Mouse (Mus musculus) stomach, embryonic 16.5 days (tissue): Measurements from ENCODE around the gene Mybph. TPM values are rescaled to one million over a fixed set of nuclear protein-coding genes. Genes with fewer than 3 reads are reported as not detected.
A peak's percentile ranks its signal among the peaks of the same experiment; 100 is the strongest.

Experiments used
- ATAC-seq: fragments of 200-750 bp; cut with Nextera tagmentation; 2 replicates; pipeline ENCODE4 v1.8.0; 2017; ENCODE audit warnings: moderate number of reproducible peaks, moderate TSS enrichment; ENCODE audit not compliant: insufficient read depth, low FRiP score
- H3K27ac ChIP-seq: fragments of 300-500 bp; sonication (generic); 2 replicates; pipeline ENCODE4 v1.5.1; 2014; ENCODE audit warnings: low read length
- H3K27me3 ChIP-seq: fragments of 300-500 bp; sonication (generic); 2 replicates; pipeline ENCODE4 v1.6.1; 2014; ENCODE audit warnings: low read length, control low read depth, mixed read lengths; ENCODE audit not compliant: control insufficient read depth, insufficient read depth
- H3K36me3 ChIP-seq: fragments of 300-500 bp; sonication (generic); 2 replicates; pipeline ENCODE4 v1.6.1; 2014; ENCODE audit warnings: low read length; ENCODE audit not compliant: control insufficient read depth, insufficient read depth
- H3K4me1 ChIP-seq: fragments of 300-500 bp; sonication (generic); 2 replicates; pipeline ENCODE4 v1.6.1; 2014; ENCODE audit warnings: low read length, control low read depth, mixed read lengths; ENCODE audit not compliant: control insufficient read depth, insufficient read depth
- H3K4me2 ChIP-seq: fragments of 300-500 bp; sonication (generic); 2 replicates; pipeline ENCODE4 v1.6.1; 2014; ENCODE audit warnings: low read depth, low read length, mixed read lengths
- H3K4me3 ChIP-seq: fragments of 300-500 bp; sonication (generic); replicated peaks from 2 replicates; pipeline ENCODE4 v1.5.1; 2014; ENCODE audit warnings: mild to moderate bottlenecking, low read length
- H3K9ac ChIP-seq: fragments of 300-500 bp; sonication (generic); 2 replicates; pipeline ENCODE4 v1.6.1; 2014; ENCODE audit warnings: low read length
- H3K9me3 ChIP-seq: fragments of 300-500 bp; sonication (generic); replicated peaks from 2 replicates; pipeline ENCODE4 v1.6.1; 2016; ENCODE audit warnings: low read length, control low read depth; ENCODE audit not compliant: control insufficient read depth
- WGBS: fragments of 180-500 bp; shearing (Covaris S2); extraction: QIAGEN DNeasy Blood & Tissue Kit; methylation state at CpG from one replicate; pipeline ENCODE4 v1.1.7; 2014; 5-methylcytosine and 5-hydroxymethylcytosine counted together
- polyA plus RNA-seq: library from polyadenylated mRNA; unstranded; fragments of >200 nt; fragmentation: Nextera tagmentation; extraction: Ambion mirVana; gene quantifications from 2 replicates; pipeline ENCODE4 v1.2.1, GENCODE M21; 2015

The Mybph gene
- polyA plus RNA-seq, 1 experiment from 2014 or later, result 9.0 TPM

DNA sequence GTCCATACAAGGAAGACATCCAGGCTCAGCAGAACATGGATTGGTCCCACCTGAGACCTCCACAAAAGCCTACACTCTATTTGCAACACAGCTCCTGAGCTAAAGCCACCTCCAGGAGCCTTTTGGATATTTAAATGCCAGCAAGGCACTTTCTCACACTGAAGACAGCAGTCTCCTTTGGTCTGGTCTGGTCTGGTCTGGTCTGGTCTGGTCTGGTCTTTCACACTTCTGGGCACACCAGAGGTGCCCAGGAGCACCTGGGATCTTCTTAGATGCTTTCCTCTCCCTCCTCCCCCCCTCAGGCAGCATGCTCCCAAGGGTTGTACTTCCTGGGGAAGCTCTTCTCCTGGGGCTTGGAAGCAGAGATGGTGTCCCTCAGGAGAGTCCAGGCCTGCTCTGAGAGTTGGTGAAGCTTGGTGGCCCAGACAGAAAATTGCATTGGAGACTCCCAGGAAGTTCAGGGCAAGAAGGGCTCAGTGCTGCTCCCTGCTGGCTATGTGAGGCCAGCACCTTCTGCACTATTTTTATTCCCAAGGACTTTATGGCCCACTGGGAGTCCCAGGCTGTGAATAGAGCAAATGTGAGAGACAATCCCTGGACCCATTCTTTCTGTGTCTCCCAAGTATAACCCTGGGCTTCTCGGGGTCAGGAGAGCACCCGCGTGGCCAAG lies 8.6 kb downstream of the Mybph start:
- no peak overlapping the region for H3K4me2 ChIP-seq
- H3K4me1 ChIP-seq, result peaks cover 2% of the 10 kb centered on the region; the same call in 1 of the 2 replicates
- H3K9ac ChIP-seq, result no peak overlapping the region
- 59% methylated on average over 3 of the region's 3 CpGs for WGBS
- H3K36me3 ChIP-seq, result no peaks in the 10 kb centered on the region
- H3K27ac ChIP-seq, result no peak overlapping the region
- no peaks in the 10 kb centered on the region for H3K27me3 ChIP-seq
- H3K4me3 ChIP-seq, result no peak overlapping the region
- H3K9me3 ChIP-seq, result no peaks in the 10 kb centered on the region
- ATAC-seq, result no peak

DNA sequence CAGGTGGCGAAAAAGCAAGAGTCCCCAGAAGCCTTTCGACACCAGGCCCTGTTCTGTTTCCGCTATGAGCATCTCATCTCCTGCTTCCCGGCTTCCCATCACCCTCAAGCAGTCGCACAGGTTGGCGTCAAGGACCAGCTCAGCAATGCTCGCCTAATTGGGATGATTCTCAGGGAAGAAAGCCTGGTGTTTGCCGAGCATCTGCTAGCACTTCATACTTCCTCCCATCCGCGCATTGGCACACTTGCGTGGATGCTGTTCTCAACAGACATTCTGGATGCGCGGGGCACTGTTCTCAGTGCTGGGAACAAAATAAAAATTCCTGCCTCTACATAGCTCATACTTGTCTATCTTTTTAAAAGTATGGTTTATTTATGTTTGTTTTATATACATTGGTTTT lies 11.0 kb downstream of the Mybph start:
- no peak overlapping the region for H3K4me2 ChIP-seq
- no peak overlapping the region for H3K4me3 ChIP-seq
- no peak overlapping the region for H3K9ac ChIP-seq
- no peak overlapping the region for H3K27ac ChIP-seq
- H3K36me3 ChIP-seq, result no peaks in the 10 kb centered on the region
- WGBS, result 89% methylated on average over 13 of the region's 13 CpGs
- no peak for ATAC-seq
- H3K27me3 ChIP-seq, result no peaks in the 10 kb centered on the region
- H3K9me3 ChIP-seq, result no peaks in the 10 kb centered on the region
- no peaks in the 10 kb centered on the region for H3K4me1 ChIP-seq

DNA sequence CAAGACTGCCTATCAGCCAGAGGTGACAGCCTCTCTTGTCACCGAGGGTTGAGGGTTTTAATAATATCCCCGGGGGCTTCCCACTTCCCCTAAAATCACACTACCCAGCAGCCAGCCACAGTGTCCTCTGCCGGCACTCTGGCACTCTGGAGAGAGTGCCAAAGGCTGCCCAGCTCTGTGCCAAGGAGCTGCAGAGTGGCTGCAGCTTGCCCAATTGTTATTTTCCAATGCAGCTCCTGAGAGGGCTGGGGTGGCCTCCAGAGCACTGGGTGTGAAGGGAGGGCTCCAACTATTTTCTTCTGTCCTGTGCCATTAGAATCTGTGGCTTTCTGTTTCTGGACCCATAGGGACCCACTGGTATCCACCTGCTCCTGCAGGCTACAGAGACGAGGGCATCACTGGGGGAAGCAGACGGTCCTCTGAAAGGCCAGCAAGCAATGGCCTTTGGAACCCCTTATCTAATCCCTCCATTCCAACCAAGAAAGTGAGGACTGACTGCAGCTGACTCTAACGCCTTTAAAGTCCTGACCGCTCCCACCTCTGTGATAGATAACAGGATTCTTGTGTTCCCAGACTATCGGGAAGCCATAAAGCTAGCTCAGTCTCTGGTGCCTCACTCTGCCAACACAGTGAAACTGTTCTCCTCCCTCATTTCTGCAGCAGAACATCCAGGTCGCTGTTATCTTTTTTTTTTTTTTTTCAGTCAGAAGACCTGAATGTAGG lies 12.2 kb downstream of the Mybph start:
- Histone ChIP-seq H3K27ac (peak overlapping the region; percentile 43), H3K9ac (no peak overlapping the region)

DNA sequence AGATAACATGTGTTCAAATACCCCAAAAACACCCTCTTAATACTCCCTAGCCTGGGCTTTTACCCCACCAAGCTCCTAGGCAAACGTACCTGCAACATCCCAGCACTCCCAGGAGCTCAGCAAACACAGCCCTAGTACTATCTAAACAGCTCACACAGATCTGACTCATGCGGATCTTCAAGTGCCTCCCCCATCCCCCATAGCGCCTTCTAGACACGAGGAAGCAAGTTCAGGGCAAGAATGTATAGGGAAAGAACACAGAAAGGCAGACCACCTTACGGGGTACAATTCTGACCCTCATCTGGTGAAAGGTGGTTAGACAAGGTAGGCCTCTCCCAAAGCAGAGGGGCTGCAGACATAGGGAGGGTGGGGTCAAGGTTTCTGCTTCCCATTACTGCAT lies 12.8 kb downstream of the Mybph start:
- peak overlapping the region; percentile 26 for H3K27ac ChIP-seq
- no peak overlapping the region for H3K9ac ChIP-seq
- peak; percentile 63; the same call in 1 of the 2 replicates for ATAC-seq
- H3K27me3 ChIP-seq, result no peaks in the 10 kb centered on the region
- H3K9me3 ChIP-seq, result no peaks in the 10 kb centered on the region
- 0 out of 2 replicates have a peak, but pooled peaks cover under 1% of the 10 kb centered on the region for H3K4me1 ChIP-seq
- H3K4me2 ChIP-seq, result no peak overlapping the region
- 20% methylated on average over 5 of the region's 5 CpGs for WGBS
- no peaks in the 10 kb centered on the region for H3K36me3 ChIP-seq
- no peak overlapping the region for H3K4me3 ChIP-seq

More for the DNA sequence above, 12.2 kb downstream of the Mybph start:
- Histone ChIP-seq H3K4me1 (no peaks in the 10 kb centered on the region), H3K27me3 (no peaks in the 10 kb centered on the region), H3K4me2 (no peak overlapping the region), H3K36me3 (no peaks in the 10 kb centered on the region), H3K4me3 (no peak overlapping the region), H3K9me3 (no peaks in the 10 kb centered on the region)
- WGBS, result 36% methylated on average over 9 of the region's 9 CpGs
- peak; percentile 68; the same call in 1 of the 2 replicates for ATAC-seq

DNA sequence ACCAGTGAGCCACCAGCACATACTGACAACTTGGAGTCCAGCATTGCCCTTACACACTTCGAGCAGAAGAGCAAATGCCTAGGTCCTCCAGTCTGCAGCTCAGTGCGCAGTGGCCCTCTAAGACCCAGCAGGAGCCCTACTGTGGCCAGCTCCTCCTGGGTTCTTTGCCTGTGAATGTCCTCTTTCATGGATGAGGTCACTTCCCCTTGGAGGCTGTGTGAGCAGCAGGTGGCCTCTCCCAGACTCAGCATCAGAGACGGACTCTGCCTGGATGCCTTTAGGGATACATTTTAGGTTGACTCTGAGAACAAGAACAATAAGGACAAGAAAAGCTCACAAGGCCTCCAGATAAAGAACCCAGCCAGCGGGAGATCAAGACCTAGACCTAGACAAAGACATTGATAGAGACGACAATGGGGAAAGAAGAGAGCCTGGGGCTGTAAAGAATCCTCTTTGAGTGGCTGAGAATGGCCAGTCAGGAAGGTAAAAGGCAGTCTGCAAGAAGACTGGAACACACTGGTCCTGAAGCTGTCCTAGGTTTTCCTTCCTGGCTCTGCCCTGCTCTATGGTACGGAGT lies 17.0 kb downstream of the Mybph start:
- no peaks in the 10 kb centered on the region for H3K9me3 ChIP-seq
- 72% methylated on average over 6 of the region's 6 CpGs for WGBS
- ATAC-seq, result no peak
- no peak overlapping the region for H3K4me3 ChIP-seq
- H3K36me3 ChIP-seq, result no peaks in the 10 kb centered on the region
- no peaks in the 10 kb centered on the region for H3K27me3 ChIP-seq
- no peak overlapping the region for H3K27ac ChIP-seq
- 0 out of 2 replicates have a peak, but pooled peaks cover 5% of the 10 kb centered on the region for H3K4me1 ChIP-seq
- no peak overlapping the region for H3K4me2 ChIP-seq
- H3K9ac ChIP-seq, result no peak overlapping the region

DNA sequence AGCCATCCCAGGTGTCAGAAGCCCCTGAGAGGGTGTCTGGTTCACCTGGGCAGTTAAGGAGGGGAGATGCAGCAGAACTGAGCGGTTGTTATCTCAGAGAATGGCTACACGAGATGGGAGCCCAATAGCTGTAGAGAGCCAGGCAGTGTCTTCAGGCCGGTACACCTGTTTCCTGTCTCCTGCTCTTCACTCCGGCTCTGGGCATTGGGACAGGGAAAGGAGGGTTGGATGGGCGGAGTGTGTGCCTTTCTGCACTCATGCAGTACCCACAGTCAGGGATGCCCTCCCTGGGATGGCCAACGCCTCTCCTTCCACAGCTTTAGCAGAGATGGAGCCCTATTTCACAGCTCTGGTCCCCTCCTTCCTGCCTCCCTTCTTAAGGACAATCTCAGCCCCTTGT lies 17.8 kb downstream of the Mybph start:
- Histone ChIP-seq H3K9ac (no peak overlapping the region), H3K27me3 (no peaks in the 10 kb centered on the region), H3K4me3 (no peak overlapping the region), H3K4me1 (0 out of 2 replicates have a peak, but pooled peaks cover 6% of the 10 kb centered on the region), H3K9me3 (no peaks in the 10 kb centered on the region), H3K27ac (no peak overlapping the region), H3K4me2 (no peak overlapping the region), H3K36me3 (no peaks in the 10 kb centered on the region)
- ATAC-seq, result no peak
- 53% methylated on average over 6 of the region's 6 CpGs for WGBS

DNA sequence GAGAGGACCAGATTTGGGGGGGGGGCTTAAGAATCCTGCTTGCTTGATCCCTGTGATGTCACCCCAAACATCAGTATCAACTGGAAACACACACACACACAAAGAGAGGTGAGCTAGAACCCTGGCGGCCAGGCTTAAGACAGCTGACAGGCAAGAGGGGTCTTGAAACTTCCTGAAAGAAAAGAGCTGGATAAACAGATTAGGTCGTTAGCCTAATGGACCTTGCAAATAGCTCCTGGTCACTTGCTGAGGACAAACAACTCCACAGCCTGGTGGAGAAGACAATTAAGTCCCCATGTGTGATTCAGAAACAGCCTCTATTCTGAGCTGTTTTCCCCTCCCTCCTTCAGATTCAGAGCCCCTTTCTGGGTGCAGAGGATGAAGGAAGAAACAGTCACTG lies 18.4 kb downstream of the Mybph start:
- Histone ChIP-seq H3K27ac (no peak overlapping the region), H3K27me3 (no peaks in the 10 kb centered on the region), H3K4me2 (no peak overlapping the region), H3K36me3 (no peaks in the 10 kb centered on the region), H3K9me3 (no peaks in the 10 kb centered on the region), H3K9ac (no peak overlapping the region), H3K4me1 (0 out of 2 replicates have a peak, but pooled peaks cover 7% of the 10 kb centered on the region), H3K4me3 (no peak overlapping the region)
- no peak for ATAC-seq
- WGBS, result 25% methylated on average over 2 of the region's 2 CpGs

DNA sequence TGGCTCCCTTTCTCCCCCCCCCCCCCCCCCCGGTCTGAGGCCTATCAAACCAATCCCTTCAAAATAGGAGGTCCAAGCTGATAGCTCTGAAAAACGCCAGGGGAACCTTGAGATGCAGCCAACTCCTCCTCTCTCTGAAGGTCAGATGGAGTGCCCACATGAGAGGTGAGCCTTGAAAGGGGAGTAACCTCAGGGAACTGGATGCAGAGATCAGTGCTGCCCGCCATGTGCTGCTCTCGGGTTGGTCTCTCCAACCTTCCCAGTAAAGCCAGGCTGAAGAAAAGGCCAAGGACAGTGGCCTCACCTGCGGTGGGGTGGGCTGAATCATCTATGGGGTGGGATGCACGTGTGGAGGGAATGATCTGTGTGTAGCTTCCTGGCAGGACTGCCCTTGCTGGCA lies 19.1 kb downstream of the Mybph start:
- H3K9me3 ChIP-seq, result no peaks in the 10 kb centered on the region
- no peak overlapping the region for H3K4me3 ChIP-seq
- H3K9ac ChIP-seq, result no peak overlapping the region
- 75% methylated on average over 6 of the region's 6 CpGs for WGBS
- 0 out of 2 replicates have a peak, but pooled peaks cover 7% of the 10 kb centered on the region for H3K4me1 ChIP-seq
- H3K27me3 ChIP-seq, result no peaks in the 10 kb centered on the region
- no peak for ATAC-seq
- no peak overlapping the region for H3K27ac ChIP-seq
- no peak overlapping the region for H3K4me2 ChIP-seq
- H3K36me3 ChIP-seq, result no peaks in the 10 kb centered on the region

DNA sequence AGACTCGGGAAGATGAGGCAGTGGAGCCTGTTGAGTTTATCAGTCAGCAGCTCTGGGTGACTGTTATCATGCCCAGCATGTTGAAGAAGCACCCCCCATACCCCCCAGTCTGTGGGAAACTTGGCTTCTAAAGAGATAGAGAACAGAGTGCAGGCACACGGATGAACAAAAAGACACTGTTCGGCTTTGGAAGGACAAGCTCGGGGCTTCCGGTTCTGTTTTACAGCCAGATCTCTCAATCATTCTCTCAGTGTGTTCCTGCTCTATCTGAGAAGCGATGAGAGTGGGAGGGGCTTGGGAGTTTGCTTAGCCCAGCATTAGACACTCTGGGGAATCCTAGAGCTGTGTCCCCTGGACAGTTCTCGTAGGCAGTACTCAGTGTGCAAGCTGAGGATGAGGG lies 20.2 kb downstream of the Mybph start:
- Histone ChIP-seq H3K9me3 (no peaks in the 10 kb centered on the region), H3K4me1 (0 out of 2 replicates have a peak, but pooled peaks cover 7% of the 10 kb centered on the region), H3K4me3 (no peak overlapping the region), H3K4me2 (no peak overlapping the region), H3K27me3 (no peaks in the 10 kb centered on the region), H3K27ac (peak overlapping the region; percentile 8; the same call in 1 of the 2 replicates), H3K9ac (no peak overlapping the region), H3K36me3 (no peaks in the 10 kb centered on the region)
- WGBS, result 54% methylated on average over 7 of the region's 7 CpGs
- no peak for ATAC-seq
